Mouse (Mus musculus) MEL (cell line): ENCODE data around the gene Sebox. TPM values are rescaled to one million over a fixed set of nuclear protein-coding genes. Genes with fewer than 3 reads are reported as not detected.

Experiments used
- DNase-seq: peaks from one replicate; pipeline ENCODE4 v3.0.0; 2011; ENCODE audit warnings: low read depth, low spot score
- H3K27ac ChIP-seq: 2 replicates; pipeline ENCODE4 v1.5.1; 2012; ENCODE audit warnings: low read depth, mild to moderate bottlenecking, control low read depth, low read length, moderate library complexity; ENCODE audit not compliant: control insufficient read depth
- H3K27me3 ChIP-seq, 2 experiments: fragments of 150-350 bp in 1 of 2; sonication (generic) in 1 of 2; 2 replicates each; pipeline ENCODE4 v1.6.1; 2012; ENCODE audit warnings: low read length in 2 of 2, mild to moderate bottlenecking in 2 of 2, improper control_type of control experiment in 1 of 2, moderate library complexity in 1 of 2; ENCODE audit not compliant: insufficient read depth in 2 of 2, control insufficient read depth in 1 of 2
- H3K36me3 ChIP-seq, 2 experiments: 2 replicates each; pipeline ENCODE4 v1.6.1; 2012 to 2014; ENCODE audit warnings: low read length in 2 of 2, improper control_type of control experiment in 1 of 2, inconsistent platforms in 1 of 2, mild to moderate bottlenecking in 1 of 2; ENCODE audit not compliant: insufficient read depth in 2 of 2, control insufficient read depth in 1 of 2
- H3K4me1 ChIP-seq, 2 experiments: fragments of 150-350 bp in 1 of 2; sonication (generic) in 1 of 2; 2 replicates each; pipeline ENCODE4 v1.6.1; 2012; ENCODE audit warnings: low read length in 2 of 2, improper control_type of control experiment in 1 of 2, mild to moderate bottlenecking in 1 of 2; ENCODE audit not compliant: insufficient read depth in 2 of 2, control insufficient read depth in 1 of 2
- H3K4me3 ChIP-seq, 2 experiments: fragments of 150-350 bp in 1 of 2; sonication (generic) in 1 of 2; 2 replicates each; pipeline ENCODE4 v1.5.1; 2012; ENCODE audit warnings: low read depth in 2 of 2, low read length in 2 of 2, mild to moderate bottlenecking in 2 of 2, moderate library complexity in 2 of 2, control low read depth in 1 of 2, improper control_type of control experiment in 1 of 2; ENCODE audit not compliant: control insufficient read depth in 1 of 2, insufficient read depth in 1 of 2
- H3K79me2 ChIP-seq: 2 replicates; pipeline ENCODE4 v1.6.1; 2012; ENCODE audit warnings: mild to moderate bottlenecking, low read length, moderate library complexity; ENCODE audit not compliant: control insufficient read depth, poor library complexity, insufficient read depth
- H3K9ac ChIP-seq: 2 replicates; pipeline ENCODE4 v1.6.1; 2012; ENCODE audit warnings: low read depth, mild to moderate bottlenecking, control low read depth, low read length, moderate library complexity; ENCODE audit not compliant: control insufficient read depth, poor library complexity, severe bottlenecking
- H3K9me3 ChIP-seq: fragments of 150-350 bp; sonication (generic); replicated peaks from 2 replicates; pipeline ENCODE4 v1.6.1; 2012; ENCODE audit warnings: mild to moderate bottlenecking, low read length, improper control_type of control experiment, moderate library complexity; ENCODE audit not compliant: insufficient read depth
- BHLHE40 ChIP-seq: IDR thresholded peaks from 2 replicates; pipeline ENCODE4 v1.6.1; 2012; ENCODE audit warnings: low read depth, mild to moderate bottlenecking, inconsistent platforms, low read length, improper control_type of control experiment, borderline replicate concordance
- ELF1 ChIP-seq: IDR thresholded peaks from 2 replicates; pipeline ENCODE4 v1.6.1; 2014; ENCODE audit warnings: low read depth, mild to moderate bottlenecking, inconsistent platforms, low read length, improper control_type of control experiment, moderate library complexity
- EP300 ChIP-seq, 2 experiments: IDR thresholded peaks; 2 replicates each; pipeline ENCODE4 v1.6.1; 2011; ENCODE audit warnings: improper control_type of control experiment in 2 of 2, low read length in 2 of 2, low read depth in 1 of 2, mild to moderate bottlenecking in 1 of 2
- ETS1 ChIP-seq: IDR thresholded peaks from 2 replicates; pipeline ENCODE4 v1.6.1; 2012; ENCODE audit warnings: low read depth, mild to moderate bottlenecking, inconsistent platforms, low read length, improper control_type of control experiment, moderate library complexity
- JUND ChIP-seq: IDR thresholded peaks from 2 replicates; pipeline ENCODE4 v1.6.1; 2011; ENCODE audit warnings: low read depth, mild to moderate bottlenecking, improper control_type of control experiment, low read length
- KAT2A ChIP-seq: conservative IDR thresholded peaks from 2 replicates; pipeline ENCODE4 v1.6.1; 2012; ENCODE audit warnings: low read depth, low read length, improper control_type of control experiment, inconsistent platforms
- MAX ChIP-seq: IDR thresholded peaks from 2 replicates; pipeline ENCODE4 v1.6.1; 2011; ENCODE audit warnings: low read length, improper control_type of control experiment
- MAZ ChIP-seq: IDR thresholded peaks from 2 replicates; pipeline ENCODE4 v1.6.1; 2012; ENCODE audit warnings: low read depth, mild to moderate bottlenecking, inconsistent platforms, low read length, improper control_type of control experiment
- MXI1 ChIP-seq: IDR thresholded peaks from 2 replicates; pipeline ENCODE4 v1.6.1; 2011; ENCODE audit warnings: mild to moderate bottlenecking, low read depth, low read length, improper control_type of control experiment
- MYB ChIP-seq: IDR thresholded peaks from 2 replicates; pipeline ENCODE4 v1.6.1; 2011; ENCODE audit warnings: mild to moderate bottlenecking, low read depth, low read length, improper control_type of control experiment
- RAD21 ChIP-seq: IDR thresholded peaks from 2 replicates; pipeline ENCODE4 v1.6.1; 2011; ENCODE audit warnings: mild to moderate bottlenecking, low read depth, low read length, improper control_type of control experiment
- RCOR1 ChIP-seq: IDR thresholded peaks from 2 replicates; pipeline ENCODE4 v1.6.1; 2012; ENCODE audit warnings: low read depth, mild to moderate bottlenecking, inconsistent platforms, low read length, improper control_type of control experiment
- SMC3 ChIP-seq: IDR thresholded peaks from 2 replicates; pipeline ENCODE4 v1.6.1; 2011; ENCODE audit warnings: low read depth, low read length, improper control_type of control experiment
- TAL1 ChIP-seq: IDR thresholded peaks from 2 replicates; pipeline ENCODE4 v1.6.1; 2012; ENCODE audit warnings: mild to moderate bottlenecking, inconsistent platforms, low read length, moderate library complexity, mixed read lengths
- UBTF ChIP-seq: IDR thresholded peaks from 2 replicates; pipeline ENCODE4 v1.6.1; 2012; ENCODE audit warnings: low read depth, mild to moderate bottlenecking, inconsistent platforms, low read length, improper control_type of control experiment, moderate library complexity, borderline replicate concordance; ENCODE audit not compliant: insufficient read depth
- USF1 ChIP-seq: IDR thresholded peaks from 2 replicates; pipeline ENCODE4 v1.6.1; 2014; ENCODE audit warnings: low read depth, mild to moderate bottlenecking, inconsistent platforms, low read length, improper control_type of control experiment, moderate library complexity
- USF2 ChIP-seq, 2 experiments: IDR thresholded peaks; 2 replicates each; pipeline ENCODE4 v1.6.1; 2011 to 2012; ENCODE audit warnings: improper control_type of control experiment in 2 of 2, low read length in 2 of 2, borderline replicate concordance in 1 of 2, inconsistent platforms in 1 of 2, low read depth in 1 of 2, mild to moderate bottlenecking in 1 of 2; ENCODE audit not compliant: insufficient read depth in 1 of 2
- ZC3H11A ChIP-seq: IDR thresholded peaks from 2 replicates; pipeline ENCODE4 v1.6.1; 2012; ENCODE audit warnings: low read depth, mild to moderate bottlenecking, inconsistent platforms, low read length, improper control_type of control experiment
- ZMIZ1 ChIP-seq: IDR thresholded peaks from 2 replicates; pipeline ENCODE4 v1.6.1; 2012; ENCODE audit warnings: low read depth, mild to moderate bottlenecking, inconsistent platforms, low read length, improper control_type of control experiment, moderate library complexity
- ZNF384 ChIP-seq: IDR thresholded peaks from 2 replicates; pipeline ENCODE4 v1.6.1; 2012; ENCODE audit warnings: low read depth, mild to moderate bottlenecking, inconsistent platforms, low read length, improper control_type of control experiment
- polyA plus RNA-seq, 2 experiments: library from polyadenylated mRNA; stranded (reverse) in 1 of 2; unstranded in 1 of 2; fragments of >175 nt in 1 of 2; fragments of >200 nt in 1 of 2; gene quantifications; 2 replicates each; pipeline versions ENCODE4 v1.2.1 to v1.2.4; 2012; ENCODE audit warnings: low replicate concordance in 2 of 2, low read depth in 1 of 2; ENCODE audit not compliant: insufficient read length in 2 of 2, insufficient read depth in 1 of 2, missing spikeins in 1 of 2
- total RNA-seq: library from RNA; depleted of rRNA; stranded (reverse); fragments of 300-350 nt; gene quantifications from 2 replicates; pipeline ENCODE4 v1.2.3, GENCODE M21; 2012

Sebox gene
- total and polyA plus RNA-seq, 3 experiments, result 0.06 to 0.15 TPM; not detected in 1

DNA sequence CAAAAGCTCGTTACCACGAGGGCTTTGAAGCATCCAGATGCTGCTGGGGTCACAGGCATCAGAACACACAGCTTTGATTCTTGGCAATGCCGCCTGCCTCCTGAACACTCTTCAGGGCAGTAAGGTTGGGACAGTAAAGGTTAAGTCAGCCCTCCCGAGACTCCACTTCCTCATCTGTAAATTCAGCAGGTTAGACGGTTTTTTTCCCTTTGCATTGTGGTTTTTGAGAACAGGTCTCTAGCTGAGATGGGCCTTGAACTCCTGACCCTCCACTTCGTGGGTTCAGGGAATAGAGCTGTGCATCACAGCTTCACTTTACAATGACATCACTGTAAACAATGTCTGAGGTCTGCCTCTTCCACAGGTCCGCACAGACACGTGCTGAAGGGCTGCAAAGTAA lies 41.9 kb downstream of the Sebox start:
- Histone ChIP-seq H3K27ac (peak overlapping the region; percentile 32; the same call in 1 of the 2 replicates), H3K9me3 (no peaks in the 10 kb centered on the region), H3K79me2 (peaks cover 50% of the 10 kb centered on the region)
- TF ChIP-seq RAD21, result no peak
- no peak for TF ChIP-seq BHLHE40
- TF ChIP-seq ZNF384, result peak; percentile 67; the same call in 1 of the 2 replicates
- TF ChIP-seq ZMIZ1, result 0 out of 2 replicates have a peak, but pooled peaks have one; percentile 23
- TF ChIP-seq EP300 (IDR thresholded peaks at IDR 0.05; ENCODE audit: low read depth in 1 of 2, low read length in 2 of 2), result 0 out of 4 replicates have a peak, but pooled peaks of 1 of the 2 experiments have one; percentile 37
- TF ChIP-seq ELF1, result 0 out of 2 replicates have a peak, but pooled peaks have one; percentile 22
- no peak for TF ChIP-seq MYB
- TF ChIP-seq JUND, result no peak
- TF ChIP-seq KAT2A, result no peak
- TF ChIP-seq MAZ, result no peak
- no peak for TF ChIP-seq ZC3H11A
- no peak for TF ChIP-seq MAX
- TF ChIP-seq MXI1, result no peak
- no peak for TF ChIP-seq UBTF
- TF ChIP-seq ETS1, result 0 out of 2 replicates have a peak, but pooled peaks have one; percentile 21
- 0 out of 2 replicates have a peak, but pooled peaks have one; percentile 16 for TF ChIP-seq SMC3
- no peak for TF ChIP-seq USF2 (IDR thresholded peaks at IDR 0.05; ENCODE audit: borderline replicate concordance in 1 of 2, insufficient read depth in 1 of 2, low read depth in 1 of 2, low read length in 2 of 2)
- TF ChIP-seq, all 39 proteins: peak for 6
- DNase-seq, result peak; percentile 72
- H3K9ac ChIP-seq, result peak overlapping the region; percentile 1; the same call in 1 of the 2 replicates
- H3K27me3 ChIP-seq, result no peaks in the 10 kb centered on the region
- peaks cover 7 to 41% of the 10 kb centered on the region in 2 experiments for H3K36me3 ChIP-seq
- no peak overlapping the region for H3K4me3 ChIP-seq
- H3K4me1 ChIP-seq, result peaks cover 26 to 28% of the 10 kb centered on the region in 2 experiments

DNA sequence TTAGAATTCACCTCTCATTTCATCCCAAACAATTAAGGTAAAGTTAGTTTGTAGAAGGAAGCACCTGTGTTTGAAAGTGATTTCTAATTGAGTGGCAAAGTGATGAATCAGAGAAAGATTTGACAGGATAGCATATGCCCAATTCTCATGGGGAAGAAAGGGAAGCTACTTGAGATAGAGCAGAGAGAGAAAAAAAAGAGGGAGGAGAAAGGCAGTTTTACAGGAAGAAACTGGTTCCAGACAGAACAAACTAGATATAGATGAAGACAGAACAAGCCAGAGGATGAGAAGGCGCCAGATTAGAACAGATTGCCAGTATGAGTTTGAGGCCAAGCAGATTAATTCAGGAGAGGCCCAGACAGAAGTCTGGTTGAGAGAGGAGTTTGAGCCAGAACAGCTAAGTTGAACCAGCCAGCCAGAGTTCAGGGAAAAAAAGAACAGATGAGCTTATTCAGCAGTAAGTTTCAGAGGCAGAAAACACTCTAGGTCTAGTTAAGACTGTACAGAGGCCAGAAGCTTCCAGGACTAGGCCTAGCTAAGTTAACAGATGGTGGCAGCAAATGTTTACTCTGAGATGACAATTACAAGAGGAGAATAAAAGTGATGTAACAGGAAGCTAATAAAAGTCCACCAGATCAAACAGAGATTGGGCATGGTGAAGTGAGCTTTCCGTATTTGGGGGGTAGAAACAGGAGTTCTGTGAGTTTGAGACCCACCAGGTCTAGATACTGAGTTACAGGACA lies 44.6 kb downstream of the Sebox start:
- Histone ChIP-seq H3K79me2 (peaks cover 52% of the 10 kb centered on the region), H3K4me3 (peak overlapping the region; percentile 9 to 99; a peak in 2 of 4 replicates), H3K4me1 (peaks cover 29 to 34% of the 10 kb centered on the region in 2 experiments), H3K9ac (peak overlapping the region; percentile 66), H3K9me3 (no peaks in the 10 kb centered on the region), H3K36me3 (peaks cover 3 to 44% of the 10 kb centered on the region in 2 experiments), H3K27ac (peak overlapping the region; percentile 80), H3K27me3 (no peaks in the 10 kb centered on the region)
- peak; percentile 51 for DNase-seq
- peak in 1 of 2 experiments; percentile 1; a peak in 1 of 4 replicates for TF ChIP-seq EP300 (IDR thresholded peaks at IDR 0.05; ENCODE audit: low read depth in 1 of 2, low read length in 2 of 2)
- TF ChIP-seq ETS1, result no peak
- TF ChIP-seq RCOR1, result peak; percentile 72; the same call in 1 of the 2 replicates
- no peak for TF ChIP-seq USF1
- TF ChIP-seq JUND, result no peak
- no peak for TF ChIP-seq KAT2A
- no peak for TF ChIP-seq BHLHE40
- TF ChIP-seq TAL1, result no peak
- TF ChIP-seq ZNF384, result peak; percentile 78
- no peak for TF ChIP-seq ELF1
